Mouse (Mus musculus): ENCODE data around the gene Mrpl37.

DNA sequence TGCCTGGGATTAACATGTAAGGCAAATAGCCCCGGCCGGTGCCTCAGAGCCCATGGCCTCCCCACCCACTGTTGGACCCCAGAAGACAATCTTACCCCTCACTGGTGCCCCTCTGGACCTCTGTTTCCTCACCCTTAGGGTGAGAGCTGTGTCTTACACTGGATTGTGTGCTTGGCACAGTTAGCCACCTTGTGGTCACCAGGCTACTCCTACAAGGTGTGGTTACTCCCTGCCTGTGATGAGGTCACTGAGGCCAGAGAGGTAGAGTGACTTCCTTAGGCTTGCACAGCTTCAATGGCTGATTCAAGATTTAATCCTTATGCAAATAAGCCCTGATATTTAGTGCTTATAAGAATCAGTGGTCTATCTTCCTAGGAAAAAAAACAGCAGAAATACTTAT lies 29.7 kb downstream of the Mrpl37 start:
- TF ChIP-seq CTCF (IDR thresholded peaks at IDR 0.05; ENCODE audit: low read depth, low read length) = no peak
- TF ChIP-seq EP300 (IDR thresholded peaks at IDR 0.05; ENCODE audit: insufficient read depth, low read depth, low read length) = no peak

Measured in ES-Bruce4 (cell line).